Mouse (Mus musculus) ES-E14 (cell line): Measurements from ENCODE around the gene Slf2.

Experiments
- MAFK ChIP-seq: IDR thresholded peaks from 2 replicates; pipeline ENCODE4 v1.6.1; 2014; ENCODE audit warnings: mild to moderate bottlenecking, low read depth, low read length, inconsistent platforms; ENCODE audit not compliant: insufficient read depth
- ZNF384 ChIP-seq: IDR thresholded peaks from 2 replicates; pipeline ENCODE4 v1.6.1; 2012; ENCODE audit warnings: low read depth, low read length, inconsistent platforms

GRCm38 (mm10) chr19:45017216-45017771 is 86.3 kb downstream of the Slf2 start:
- TF ChIP-seq ZNF384, result no peak
- no peak for TF ChIP-seq MAFK
